Mouse (Mus musculus) midbrain, embryonic 12.5 days (tissue): Measurements from ENCODE around the gene Gm21761. TPM values are rescaled to one million over a fixed set of nuclear protein-coding genes. Genes with fewer than 3 reads are reported as not detected.
"Not testable (repeated sequence)": the region's sequence is repeated elsewhere in the genome, so short reads cannot be mapped to it uniquely, and the experiment has no call there.

Source experiments
- ATAC-seq: fragments of 200-750 bp; cut with Nextera tagmentation; 2 replicates; pipeline ENCODE4 v1.8.0; 2017; ENCODE audit warnings: low read depth, moderate TSS enrichment, moderate library complexity; ENCODE audit not compliant: low FRiP score
- H3K27ac ChIP-seq: fragments of 300-500 bp; sonication (generic); replicated peaks from 2 replicates; pipeline ENCODE4 v1.5.1; 2016; ENCODE audit warnings: mild to moderate bottlenecking
- H3K27me3 ChIP-seq: fragments of 300-500 bp; sonication (generic); 2 replicates; pipeline ENCODE4 v1.6.1; 2016; ENCODE audit warnings: mild to moderate bottlenecking
- H3K36me3 ChIP-seq: fragments of 300-500 bp; sonication (generic); 2 replicates; pipeline ENCODE4 v1.6.1; 2016
- H3K4me1 ChIP-seq: fragments of 300-500 bp; sonication (generic); 2 replicates; pipeline ENCODE4 v1.6.1; 2016
- H3K4me2 ChIP-seq: fragments of 300-500 bp; sonication (generic); replicated peaks from 2 replicates; pipeline ENCODE4 v1.6.1; 2016; ENCODE audit warnings: mild to moderate bottlenecking, moderate library complexity
- H3K4me3 ChIP-seq: fragments of 300-500 bp; sonication (generic); 2 replicates; pipeline ENCODE4 v1.5.1; 2016; ENCODE audit warnings: mild to moderate bottlenecking
- H3K9ac ChIP-seq: fragments of 300-500 bp; sonication (generic); replicated peaks from 2 replicates; pipeline ENCODE4 v1.6.1; 2016; ENCODE audit warnings: mild to moderate bottlenecking, moderate library complexity
- H3K9me3 ChIP-seq: fragments of 300-500 bp; sonication (generic); 2 replicates; pipeline ENCODE4 v1.6.1; 2016; ENCODE audit warnings: mild to moderate bottlenecking
- WGBS: fragments of 180-500 bp; shearing (Covaris S2); methylation state at CpG from one replicate; pipeline ENCODE4 v1.1.7; 2016; 5-methylcytosine and 5-hydroxymethylcytosine counted together
- polyA plus RNA-seq: library from polyadenylated mRNA; unstranded; fragments of >200 nt; fragmentation: Nextera tagmentation; extraction: Ambion mirVana; gene quantifications from 2 replicates; pipeline ENCODE4 v1.2.1, GENCODE M21; 2016

Gm21761 gene
- polyA plus RNA-seq, 1 experiment from 2014 or later, result not detected

DNA sequence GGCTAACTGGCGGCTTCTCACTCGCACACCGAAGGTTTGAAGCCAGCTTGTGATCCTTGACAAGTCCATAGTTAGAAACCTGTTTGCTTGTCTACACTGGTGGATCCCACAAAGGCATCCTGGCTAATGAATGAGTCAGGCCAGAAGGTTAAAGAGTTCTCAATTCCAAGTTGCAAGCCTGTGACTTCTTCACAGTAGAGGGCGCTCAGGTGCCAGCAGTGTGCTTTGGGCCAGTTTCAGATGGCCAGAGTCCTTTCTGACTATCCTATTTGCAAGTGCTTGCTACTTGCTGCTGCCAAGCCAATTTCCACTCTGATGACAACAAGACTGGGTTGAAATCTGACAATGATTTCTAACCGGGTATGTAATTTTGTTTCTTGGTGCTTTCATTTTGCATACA, 30.5 kb downstream of the Gm21761 start:
- H3K4me3 ChIP-seq, H3K36me3 ChIP-seq, H3K27ac ChIP-seq, H3K9me3 ChIP-seq, H3K27me3 ChIP-seq, H3K4me1 ChIP-seq, H3K4me2 ChIP-seq, ATAC-seq, H3K9ac ChIP-seq: not testable (repeated sequence)
- WGBS, result 54% methylated on average over 5 of the region's 5 CpGs

DNA sequence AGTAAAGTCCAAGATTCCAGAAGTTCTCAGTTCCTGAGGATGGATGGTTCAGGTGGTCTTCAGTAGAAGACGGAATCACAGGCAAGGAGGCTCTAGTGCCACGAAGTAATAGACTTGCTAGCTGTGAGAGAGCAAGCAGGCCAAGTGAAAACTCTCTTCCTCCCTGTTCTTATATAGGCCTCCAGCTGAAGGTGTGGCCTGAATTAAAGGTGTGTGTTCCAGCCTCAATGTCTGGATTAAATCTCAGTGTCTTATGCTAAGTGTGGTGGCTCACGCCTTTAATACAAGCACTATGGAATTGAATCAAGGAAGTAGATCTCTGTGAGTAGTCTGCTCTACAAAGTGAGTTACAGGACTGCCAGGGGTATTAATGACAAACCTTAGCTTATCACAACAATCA, 34.4 kb downstream of the Gm21761 start, which contains the start of gene Tcstv1:
Gene Tcstv1 (minus strand): TSS at position 101 of the 400 bp plus-strand sequence.
- not testable (repeated sequence) for H3K9me3 ChIP-seq, H3K36me3 ChIP-seq, ATAC-seq, H3K9ac ChIP-seq, H3K27ac ChIP-seq, H3K27me3 ChIP-seq, H3K4me2 ChIP-seq, H3K4me1 ChIP-seq, H3K4me3 ChIP-seq
- 73% methylated on average over 3 of the region's 3 CpGs for WGBS

- H3K9ac ChIP-seq, H3K4me1 ChIP-seq, H3K27ac ChIP-seq, H3K27me3 ChIP-seq, H3K4me3 ChIP-seq, H3K4me2 ChIP-seq, H3K9me3 ChIP-seq, ATAC-seq, H3K36me3 ChIP-seq: not testable (repeated sequence)
- WGBS, result 12% methylated on average over 4 of the region's 4 CpGs
Measured at GRCm38 (mm10) chr13:119886896-119887295, 42.2 kb downstream of the Gm21761 start.

DNA sequence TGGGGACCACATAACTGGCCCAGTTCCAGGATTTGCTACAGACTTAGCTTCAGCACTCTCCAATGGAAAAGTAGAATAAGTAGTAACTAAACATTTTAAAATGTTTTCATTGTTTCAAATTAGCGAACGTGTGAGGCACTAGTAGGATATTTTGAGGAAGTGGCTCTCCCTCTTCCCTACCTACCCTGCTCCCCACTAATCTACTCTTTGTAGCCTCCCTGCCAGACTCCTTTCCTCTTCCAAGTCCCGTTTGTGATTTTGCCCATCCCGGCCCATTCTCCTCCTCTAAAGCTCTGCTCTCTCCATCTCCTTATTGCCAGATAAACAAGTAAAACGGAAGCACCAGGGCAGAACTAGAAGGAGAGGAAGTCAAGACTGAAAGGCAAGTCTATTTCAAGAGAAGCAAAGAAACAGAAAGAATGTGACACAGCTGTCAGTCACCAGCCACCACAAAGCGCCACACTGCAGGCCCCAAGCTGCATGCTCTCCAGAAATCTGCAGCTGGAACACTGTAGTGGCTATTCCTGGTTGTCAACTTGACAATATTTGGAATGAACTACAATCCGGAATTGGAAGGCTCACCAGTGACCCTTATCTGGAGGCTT, 64.6 kb downstream of the Gm21761 start:
- not testable (repeated sequence) for H3K4me2 ChIP-seq, ATAC-seq, H3K9me3 ChIP-seq, H3K27ac ChIP-seq, H3K4me3 ChIP-seq, H3K9ac ChIP-seq, H3K27me3 ChIP-seq, H3K36me3 ChIP-seq, H3K4me1 ChIP-seq
- 80% methylated on average over 6 of the region's 7 CpGs for WGBS

DNA sequence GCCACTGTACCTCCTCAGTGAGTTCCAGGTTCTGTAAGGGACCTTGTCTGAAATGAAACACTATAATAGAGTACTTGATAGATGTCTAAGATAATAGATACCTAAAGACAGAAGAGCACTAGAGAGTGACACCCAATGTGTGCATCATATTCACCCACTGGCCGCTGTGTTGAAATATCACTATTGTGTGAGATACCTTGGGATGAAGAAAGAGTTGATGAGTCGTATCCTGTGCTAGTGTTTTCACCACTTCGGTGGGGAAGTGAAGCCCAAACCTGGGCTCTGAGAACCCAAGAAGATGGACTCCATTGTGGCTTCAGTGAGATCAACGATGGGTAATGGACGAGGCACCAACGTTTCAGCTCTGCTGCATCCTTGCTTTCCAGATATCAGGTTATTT, 66.7 kb downstream of the Gm21761 start:
- H3K27me3 ChIP-seq, H3K4me2 ChIP-seq, H3K4me1 ChIP-seq, ATAC-seq, H3K27ac ChIP-seq, H3K9ac ChIP-seq, H3K4me3 ChIP-seq, H3K36me3 ChIP-seq, H3K9me3 ChIP-seq: not testable (repeated sequence)
- no CpG with 5 or more reads among the region's 6 CpGs for WGBS

Other genes with a start within 250 kb of the Gm21761 start
- 494 and 501 TPM in 2 replicates for gene Hmgcs1, start 238.9 kb downstream of the Gm21761 start, polyA plus RNA-seq
- 1.7 and 2.6 TPM in 2 replicates for gene Nim1k, start 173.4 kb downstream of the Gm21761 start, polyA plus RNA-seq
- 50.9 and 53.7 TPM in 2 replicates for gene Zfp131, start 138.4 kb downstream of the Gm21761 start, polyA plus RNA-seq
- gene AF067063, start 99.1 kb downstream of the Gm21761 start, polyA plus RNA-seq, result not detected in 2 replicates
- gene D13Ertd608e, start 93.3 kb downstream of the Gm21761 start, polyA plus RNA-seq, result not detected in 2 replicates
- gene Tcstv1, start 34.5 kb downstream of the Gm21761 start, polyA plus RNA-seq, result not detected in 2 replicates
- gene B020031M17Rik, start 21.5 kb upstream of the Gm21761 start, polyA plus RNA-seq, result not detected in 2 replicates
- gene Gm36079, start 97.7 kb upstream of the Gm21761 start, polyA plus RNA-seq, result not detected in 2 replicates
- gene Gm21188, start 122.9 kb upstream of the Gm21761 start, polyA plus RNA-seq, result not detected in 2 replicates
- gene Gm20767, start 211.0 kb upstream of the Gm21761 start, polyA plus RNA-seq, result not detected in 2 replicates
- gene Gm21818, start 243.2 kb upstream of the Gm21761 start, polyA plus RNA-seq, result not detected in 2 replicates